Mouse (Mus musculus) kidney, adult 2 months (tissue): ENCODE measurements around the gene Hpse.

ENCODE experiments used
- CTCF ChIP-seq: fragments of 200-500 bp; conservative IDR thresholded peaks from 2 replicates; pipeline ENCODE4 v1.5.1; 2011; ENCODE audit warnings: low read depth, mild to moderate bottlenecking, control low read depth, low read length, moderate library complexity, mixed read lengths; ENCODE audit not compliant: insufficient read depth, insufficient read length
- POLR2A ChIP-seq: fragments of 200-500 bp; IDR thresholded peaks from one replicate; pipeline ENCODE4 v1.6.1; 2011; ENCODE audit warnings: low read depth, low read length, control low read depth

DNA sequence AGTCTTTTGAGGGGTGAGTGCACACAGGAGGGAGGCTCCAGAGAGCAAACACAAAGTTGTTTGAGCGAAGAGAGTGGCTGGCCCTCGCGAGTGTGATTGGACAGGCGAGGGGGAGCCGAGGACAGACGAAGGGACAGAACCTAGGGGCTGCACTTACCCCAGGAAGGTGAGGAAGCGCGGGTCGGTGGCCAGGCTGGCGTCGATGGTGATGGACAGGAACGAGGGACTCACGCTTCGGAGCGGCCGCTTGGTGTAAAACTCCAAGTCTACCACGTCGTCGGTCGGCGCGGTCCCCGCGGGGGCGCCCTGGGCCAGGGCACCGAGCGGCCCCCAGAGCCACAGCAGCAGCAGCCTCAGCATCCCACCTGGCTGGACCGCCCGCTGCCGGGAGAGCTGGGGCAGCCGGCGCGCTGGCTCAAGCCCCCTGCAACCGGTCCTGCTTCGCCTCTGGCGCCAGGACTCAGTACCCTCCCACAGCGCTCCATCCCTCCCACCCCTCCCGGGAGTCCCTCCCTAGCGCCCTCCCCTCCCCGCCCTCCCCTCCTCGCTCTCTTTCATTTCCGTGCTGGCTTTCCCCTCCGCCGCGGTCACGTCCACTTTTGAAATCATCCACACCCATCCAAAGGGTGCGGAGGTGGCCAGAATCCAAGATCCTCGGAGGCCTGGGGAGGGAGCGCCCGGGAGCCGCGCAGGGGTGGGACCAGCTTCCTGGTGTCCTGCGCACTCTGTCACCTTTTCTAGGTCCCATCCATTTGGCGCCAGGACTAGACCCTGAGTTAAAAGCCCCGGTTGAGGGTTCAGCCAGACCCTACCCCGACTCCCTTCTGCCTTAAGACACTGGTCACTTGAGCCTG lies at the start of gene Hpse:
- TF ChIP-seq CTCF (no peak), POLR2A (no peak)
